Mouse (Mus musculus) heart, postnatal 25 days (tissue): ENCODE data around the gene Fhl3. TPM values are rescaled to one million over a fixed set of nuclear protein-coding genes. Genes with fewer than 3 reads are reported as not detected.
A peak's percentile ranks its signal among the peaks of the same experiment; 100 is the strongest.

Source experiments
- DNase-seq: peaks from one replicate; pipeline ENCODE4 v3.0.0; 2022; ENCODE audit warnings: low spot score
- intact Hi-C: fragments of 180-260 bp; cut with DNase I; formaldehyde crosslinking; loops from one replicate; pipeline ENCODE4 v1.15.1; 2025
- total RNA-seq, 2 experiments: library from RNA; stranded (reverse); gene quantifications; 2 replicates each; pipeline ENCODE4 v1.2.3; 2021

The Fhl3 gene
- total RNA-seq, 2 experiments from 2014 or later, result 12.7 to 14.2 TPM

DNA sequence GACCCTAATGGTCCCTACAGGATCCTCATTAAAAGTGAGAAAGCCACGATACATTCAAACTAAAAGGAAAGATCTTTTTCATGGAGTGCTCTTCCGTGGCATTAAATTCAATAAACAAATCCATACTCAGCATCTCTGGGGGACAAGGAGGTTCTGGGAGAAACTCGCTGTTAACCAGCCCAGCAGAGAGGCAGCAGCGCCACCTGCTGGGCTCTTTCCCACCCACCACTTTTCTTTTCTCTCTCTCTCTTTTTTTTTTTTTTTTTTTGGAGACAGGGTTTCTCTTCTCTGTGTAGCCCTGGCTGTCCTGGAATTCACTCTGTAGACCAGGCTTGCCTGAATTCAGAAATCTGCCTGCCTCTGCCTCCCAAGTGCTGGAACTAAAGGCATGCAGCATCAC, 25.5 kb upstream of the Fhl3 start:
- intact Hi-C loops, result loop anchor here (1.0 to 5.0 kb wide), 3 partner anchors 447 to 718 kb away; no protein-coding TSS in a partner anchor
- DNase-seq, result no peak

DNA sequence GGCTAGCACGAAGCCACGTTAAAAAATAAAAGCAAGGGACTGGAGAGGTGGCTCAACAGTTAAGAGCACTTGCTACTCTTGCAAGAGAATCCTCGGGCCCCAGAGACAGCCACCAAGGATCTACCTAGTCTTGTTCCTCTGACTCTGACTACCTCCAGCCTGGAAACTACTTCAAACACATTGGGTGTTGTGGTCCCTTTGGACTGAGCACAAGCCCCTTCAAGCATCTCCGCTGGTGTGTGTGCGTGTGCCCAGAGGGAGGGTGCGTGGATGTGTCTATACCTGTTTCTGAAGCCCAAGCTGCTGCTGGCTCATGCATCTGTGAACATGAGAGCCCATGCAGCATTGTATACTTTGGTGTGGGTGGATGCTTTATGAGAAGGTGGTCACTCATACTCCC, 24.5 kb upstream of the Fhl3 start:
- DNase-seq, result no peak
- intact Hi-C loops, result loop anchor here (1.0 to 5.0 kb wide), 3 partner anchors 448 to 719 kb away; no protein-coding TSS in a partner anchor

DNA sequence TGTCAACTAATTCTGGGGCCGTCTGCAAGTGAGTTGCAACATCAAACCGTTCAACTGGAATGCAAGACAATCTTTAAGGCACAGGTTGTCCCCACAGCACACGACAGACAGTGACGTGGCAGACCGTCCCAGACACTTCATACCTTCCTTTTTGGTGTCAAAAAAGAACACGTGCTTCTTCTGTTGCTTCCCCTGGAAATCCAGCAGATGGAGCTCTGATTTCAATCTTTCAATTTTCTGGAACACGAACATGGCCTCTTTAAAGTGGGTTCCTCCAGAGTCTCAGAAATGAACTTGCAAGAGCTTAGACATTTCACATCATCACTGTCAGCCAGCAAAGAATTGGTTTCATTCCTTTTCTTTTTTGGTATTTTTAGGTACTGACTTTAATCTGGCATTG, 18.2 kb upstream of the Fhl3 start:
- intact Hi-C loops, result no loop called here
- no peak for DNase-seq

DNA sequence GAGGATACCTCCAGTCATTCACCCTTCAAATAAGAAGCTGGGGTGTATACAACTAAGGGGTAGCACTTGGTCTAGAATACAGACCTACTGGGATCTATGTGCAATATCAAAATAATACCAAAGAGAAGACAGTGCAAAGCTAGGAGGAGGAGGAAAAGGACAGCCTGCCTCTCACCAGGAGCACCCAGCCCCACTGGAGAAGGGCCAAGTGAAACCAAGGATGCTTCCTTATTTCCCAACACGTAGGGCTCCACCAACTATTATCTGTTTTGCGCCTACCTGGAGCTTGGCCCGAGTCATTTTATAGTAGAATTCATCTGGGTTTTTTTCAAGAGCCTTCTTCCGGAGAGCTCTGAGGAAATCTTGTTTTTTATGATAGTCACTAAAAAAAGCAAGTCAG, 17.0 kb upstream of the Fhl3 start:
- DNase-seq, result no peak
- intact Hi-C loops, result no loop called here

DNA sequence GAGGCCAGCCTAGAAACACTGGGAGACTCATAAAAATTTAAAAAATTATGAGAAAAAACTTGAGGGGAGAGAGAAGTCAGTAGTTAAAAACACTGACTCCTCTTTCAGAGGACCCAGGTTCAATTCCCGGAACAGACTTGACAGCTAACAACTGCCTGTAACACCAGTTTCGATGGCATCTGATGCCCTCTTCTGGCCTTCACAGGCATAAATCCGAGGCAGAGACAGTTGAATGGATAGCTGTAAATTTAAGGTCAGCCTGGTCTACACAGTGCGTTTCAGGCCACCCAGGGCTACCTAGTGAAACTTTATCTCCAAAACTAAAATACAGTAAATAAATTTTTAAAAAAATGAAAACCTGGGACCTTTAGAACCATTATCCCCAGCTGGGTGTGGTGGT, 15.5 kb upstream of the Fhl3 start:
- intact Hi-C loops, result loop anchor here (2.0 kb wide), 1 partner anchor 26 kb away; no protein-coding TSS in a partner anchor
- DNase-seq, result no peak

DNA sequence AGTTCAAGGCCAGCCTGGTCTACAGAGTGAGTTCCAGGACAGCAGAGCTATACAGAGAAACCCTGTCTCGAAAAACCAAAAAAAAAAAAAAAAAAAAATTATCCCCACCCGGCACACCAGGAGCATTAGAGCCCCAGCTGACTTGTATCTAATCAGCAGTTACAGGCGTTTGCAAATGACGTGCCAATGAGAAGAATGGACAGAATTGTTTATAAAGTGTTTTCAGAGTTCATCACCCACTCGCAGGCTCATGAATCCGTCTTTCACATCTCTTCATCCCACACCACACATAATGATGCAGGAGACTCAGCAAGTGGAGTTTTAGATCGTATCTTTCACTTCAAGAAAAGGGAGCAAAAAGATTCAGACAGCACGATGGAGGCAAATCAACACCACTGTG, 15.0 kb upstream of the Fhl3 start:
- DNase-seq, result no peak
- intact Hi-C loops, result loop anchor here (2.0 kb wide), 1 partner anchor 25 kb away; no protein-coding TSS in a partner anchor

DNA sequence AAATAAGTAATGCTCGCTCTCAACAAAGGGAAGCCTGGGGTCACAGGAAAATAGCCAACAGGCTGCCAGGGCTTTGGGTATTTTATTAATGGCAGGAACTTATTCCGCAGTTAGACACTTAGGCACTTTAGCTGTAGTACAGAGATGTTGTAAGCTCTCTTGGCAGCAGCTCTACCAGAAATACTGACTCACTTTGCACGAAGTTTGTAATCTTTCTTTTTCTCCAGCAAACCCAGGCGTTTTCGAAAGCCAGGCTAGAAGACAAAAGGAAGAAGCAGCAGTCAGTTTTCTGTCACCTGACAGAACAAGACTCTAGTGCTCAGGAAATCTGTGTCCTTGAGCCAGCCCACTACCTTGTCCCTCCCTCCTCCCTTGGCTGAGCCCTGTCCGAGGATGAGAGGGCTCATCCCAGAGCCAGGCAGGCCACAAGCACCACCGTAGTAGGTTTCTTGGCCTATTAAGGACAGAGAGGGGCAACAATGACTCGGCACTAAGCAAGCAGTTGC, 14.6 kb upstream of the Fhl3 start:
- no peak for DNase-seq
- intact Hi-C loops, result loop anchor here (2.0 kb wide), 1 partner anchor 25 kb away; no protein-coding TSS in a partner anchor

DNA sequence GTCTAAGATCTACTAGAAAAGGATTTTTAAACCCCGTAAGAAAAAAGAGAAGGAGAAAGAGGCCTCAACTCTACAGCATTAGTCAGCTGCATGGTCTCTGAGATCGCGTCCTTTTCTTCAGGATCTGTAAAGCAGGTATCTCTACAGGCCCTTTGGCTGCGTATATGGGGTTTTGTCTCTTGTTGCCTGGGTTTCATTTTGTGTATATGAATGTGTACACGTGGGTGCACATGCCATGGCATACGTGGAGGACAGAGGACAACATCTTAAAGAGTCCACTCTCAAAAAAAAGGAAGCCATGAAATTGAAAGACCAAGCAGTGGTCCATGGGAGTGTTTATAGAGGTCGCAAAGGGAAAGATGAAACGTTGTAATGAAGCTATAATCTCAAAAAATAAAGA, 9.0 kb upstream of the Fhl3 start:
- no peak for DNase-seq
- intact Hi-C loops, result no loop called here

DNA sequence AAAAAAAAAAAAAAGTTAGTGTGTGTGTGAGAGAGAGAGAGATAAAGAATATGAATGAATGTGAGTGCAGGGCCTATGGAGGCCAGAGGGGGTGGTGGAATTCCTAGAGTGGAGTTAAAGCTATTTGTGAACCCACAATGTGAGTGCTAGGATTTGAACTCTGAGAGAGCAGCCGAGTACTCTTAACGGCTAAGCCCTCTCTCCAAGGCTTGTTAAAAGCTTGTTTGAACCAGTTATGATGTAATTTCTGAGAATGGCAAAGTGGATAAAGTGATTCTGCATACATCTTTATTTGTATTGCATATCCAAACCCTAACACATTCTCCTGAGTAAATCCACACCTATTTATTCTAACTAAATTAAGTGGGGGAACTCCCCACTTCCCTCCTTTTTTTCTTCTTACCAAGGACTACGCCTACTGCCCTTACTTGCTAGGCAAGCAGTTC, 8.1 kb upstream of the Fhl3 start:
- intact Hi-C loops, result no loop called here
- no peak for DNase-seq

DNA sequence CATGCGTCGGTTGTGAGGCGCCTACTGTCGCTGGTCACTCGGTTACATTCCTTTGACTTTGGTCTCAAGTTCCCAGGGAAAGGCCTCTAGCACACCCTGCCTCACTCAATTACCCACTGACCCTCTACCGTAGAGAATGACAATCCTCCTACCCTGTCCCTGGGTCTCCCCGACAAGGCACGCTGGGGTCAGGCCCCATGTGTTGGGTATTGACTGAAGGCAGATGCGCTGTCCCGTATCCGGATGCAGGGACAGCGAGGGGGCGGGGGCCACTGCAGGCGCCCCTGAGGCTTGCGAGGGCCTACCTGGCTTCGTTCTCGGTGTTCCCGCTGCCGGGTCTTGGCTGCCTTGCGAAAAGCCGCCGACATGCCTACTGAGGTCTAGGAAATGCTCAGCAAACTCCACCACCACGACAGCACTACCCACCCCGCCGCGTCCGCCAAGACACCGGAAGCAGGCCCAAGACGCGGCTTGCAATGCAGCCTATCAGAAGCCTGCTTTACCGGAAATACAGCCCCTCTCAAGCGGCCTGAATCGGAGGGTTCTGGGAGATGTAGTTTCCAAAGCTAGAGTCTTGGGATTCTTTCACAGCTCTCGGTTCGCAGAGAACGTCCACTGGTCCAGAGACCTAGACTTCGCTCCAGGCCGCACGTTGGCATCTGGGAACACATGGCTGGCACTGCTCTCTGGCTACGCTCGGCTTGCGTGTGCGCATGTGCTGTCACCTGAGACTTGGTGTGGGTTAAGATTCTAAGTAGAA, 7.2 kb upstream of the Fhl3 start, which contains the start of gene Utp11:
Gene Utp11, minus strand, starts transcription at position 466 of the 760 bp plus-strand sequence.
- peak; percentile 77 for DNase-seq
- intact Hi-C loops, result no loop called here

DNA sequence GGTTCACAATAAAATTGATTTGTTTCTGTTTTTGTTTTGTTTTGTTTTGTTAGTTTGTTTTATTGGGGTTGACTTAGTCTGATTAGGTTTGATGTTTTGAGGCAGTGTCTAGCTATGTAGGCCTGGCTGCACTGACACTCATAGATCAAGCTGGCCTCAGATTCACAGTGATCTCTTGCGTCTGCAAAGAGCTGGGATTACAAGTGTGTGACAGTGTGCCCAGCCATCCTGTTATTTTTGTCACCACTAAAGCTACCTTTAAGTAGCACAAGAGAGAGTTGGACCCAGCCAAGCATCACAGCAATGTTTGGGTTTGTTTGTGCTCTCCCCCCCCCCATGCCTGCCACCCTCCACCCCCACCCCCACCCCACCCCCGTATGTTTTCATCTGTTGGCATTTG, 5.9 kb upstream of the Fhl3 start:
- DNase-seq, result no peak
- intact Hi-C loops, result no loop called here

DNA sequence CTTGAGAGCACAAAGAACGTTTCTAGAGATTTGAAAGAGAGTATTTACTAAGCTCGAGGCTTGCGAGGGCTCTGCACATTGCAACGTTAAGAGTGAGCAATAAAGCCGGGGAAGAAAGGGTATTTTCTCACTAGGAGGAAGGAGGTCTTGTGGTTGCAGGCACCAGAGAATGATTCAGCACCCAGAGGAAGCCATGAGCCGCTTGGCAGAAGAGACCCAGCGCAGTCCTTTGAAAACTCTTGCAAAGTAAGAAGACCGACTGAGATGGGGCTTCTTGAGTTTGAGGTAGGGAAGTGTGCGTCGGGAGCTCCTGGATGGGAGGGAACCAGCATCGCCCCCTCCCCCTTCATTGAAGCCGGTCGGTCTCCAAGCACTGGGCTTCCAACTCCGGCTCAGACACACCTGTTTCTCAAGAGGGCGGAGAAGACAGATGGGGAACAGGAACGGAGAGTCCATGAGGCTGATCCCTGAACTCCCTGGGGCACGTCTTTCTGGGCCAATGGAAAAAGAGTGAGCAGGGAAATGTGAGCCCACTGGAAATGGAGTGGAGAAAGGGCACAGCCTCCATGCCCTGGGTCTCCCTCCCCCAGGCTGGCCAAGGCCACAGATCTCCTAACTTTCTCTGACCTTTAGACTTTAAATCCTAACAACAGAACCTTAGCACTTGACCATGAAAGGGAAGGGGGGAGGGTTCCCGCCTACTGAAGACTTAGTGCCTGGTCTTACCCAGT, 4.5 kb upstream of the Fhl3 start:
- intact Hi-C loops, result no loop called here

DNA sequence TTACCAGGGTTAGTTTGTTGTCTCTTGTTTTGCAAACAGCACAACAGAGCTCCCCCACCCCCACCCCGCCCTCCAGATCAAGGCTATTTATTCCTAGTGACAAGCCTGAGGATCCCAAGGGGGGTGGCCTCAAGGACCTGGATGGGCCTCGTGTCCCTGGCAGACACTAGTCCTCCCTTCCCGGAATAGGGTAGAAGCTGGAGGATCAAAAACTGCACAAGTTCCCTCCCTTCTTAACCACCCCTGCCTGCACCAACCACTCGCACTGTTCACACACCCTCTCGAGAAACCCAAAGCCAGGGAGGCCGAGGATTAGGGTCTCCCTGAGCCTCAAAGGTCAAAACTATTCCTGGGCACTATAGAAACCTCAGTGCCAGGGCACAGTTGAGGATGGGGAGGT, 710 bp upstream of the Fhl3 start:
- no peak for DNase-seq
- intact Hi-C loops, result no loop called here

More for the DNA sequence above, 4.5 kb upstream of the Fhl3 start:
- no peak for DNase-seq

DNA sequence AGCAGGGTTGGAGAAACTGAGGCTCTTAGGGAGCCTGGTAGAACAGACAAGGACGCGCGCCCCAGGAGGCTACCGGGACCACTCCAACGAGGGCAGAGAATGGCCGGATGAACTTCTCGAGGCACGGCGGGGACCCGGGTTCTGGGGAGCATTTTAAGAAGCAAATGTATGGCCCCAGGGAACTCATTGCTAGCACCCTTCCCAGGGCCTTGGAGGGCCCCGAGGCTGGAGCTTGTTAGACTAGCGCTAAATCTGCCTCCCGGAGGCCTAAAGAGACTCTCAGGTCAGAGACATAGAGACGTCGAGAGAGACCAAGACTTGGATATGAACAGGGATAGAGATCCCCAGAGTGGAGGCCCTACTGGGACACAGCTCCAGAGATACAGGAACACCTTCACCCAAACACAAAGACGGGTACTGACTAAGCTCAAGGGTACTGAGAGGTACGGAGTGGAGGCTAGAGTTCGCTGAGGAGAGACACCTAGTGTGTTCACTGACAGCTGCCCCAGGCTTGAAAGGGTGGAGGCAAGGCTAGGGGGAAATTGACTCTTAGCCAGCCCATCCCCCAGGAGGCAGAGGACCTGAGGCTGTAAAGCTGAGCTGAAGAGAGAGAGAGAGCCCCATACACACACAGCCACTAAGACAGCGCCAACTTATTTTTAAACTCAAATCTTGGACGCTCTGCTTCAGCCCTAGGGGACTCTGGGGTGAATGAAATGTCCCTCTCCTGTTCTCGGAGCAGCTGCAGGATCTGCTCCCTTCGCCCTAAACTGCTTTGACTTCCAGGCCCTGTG, 748 bp downstream of the Fhl3 start:
- intact Hi-C loops, result no loop called here
- DNase-seq, result no peak

DNA sequence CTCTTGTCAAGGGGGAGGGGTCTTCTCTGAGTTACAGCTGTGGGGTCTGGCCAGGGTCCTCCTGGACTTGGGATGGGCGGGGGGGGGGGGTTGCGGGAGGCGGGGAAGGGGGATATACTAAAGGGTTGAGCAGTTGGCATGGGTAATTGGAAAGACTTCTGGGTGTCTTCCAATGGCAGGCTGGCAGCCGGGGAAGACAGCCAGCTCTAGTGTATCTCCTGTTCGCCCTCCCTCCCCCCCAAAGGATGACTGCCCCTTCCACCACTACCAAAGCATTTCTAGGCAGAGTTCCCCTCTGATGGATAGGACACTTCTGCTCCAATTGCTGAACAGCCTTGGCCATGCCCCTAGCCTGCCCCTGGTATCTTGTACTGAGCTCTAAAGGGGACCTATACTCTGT, 1.4 kb downstream of the Fhl3 start:
- no peak for DNase-seq
- intact Hi-C loops, result no loop called here

DNA sequence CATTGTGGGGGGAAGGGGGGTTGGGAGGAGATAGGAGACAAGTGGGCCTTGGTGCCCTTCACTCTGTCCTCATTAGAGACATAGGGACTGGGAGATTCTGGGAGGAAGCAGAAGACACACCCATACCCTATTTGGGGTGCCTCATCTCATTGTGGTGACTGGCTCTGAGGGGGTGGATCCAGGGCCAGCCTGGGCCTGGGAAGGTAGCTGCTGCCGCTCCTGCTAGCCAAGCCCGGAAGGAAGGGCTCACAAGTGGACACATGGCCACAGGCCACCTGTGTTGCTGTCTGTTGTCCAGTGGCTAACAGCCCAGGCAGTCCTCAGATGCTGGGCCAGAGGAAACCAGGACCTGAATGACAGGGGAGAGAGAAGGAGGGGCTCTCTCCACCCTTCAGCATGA, 2.9 kb downstream of the Fhl3 start:
- peak; percentile 6 for DNase-seq
- intact Hi-C loops, result no loop called here

DNA sequence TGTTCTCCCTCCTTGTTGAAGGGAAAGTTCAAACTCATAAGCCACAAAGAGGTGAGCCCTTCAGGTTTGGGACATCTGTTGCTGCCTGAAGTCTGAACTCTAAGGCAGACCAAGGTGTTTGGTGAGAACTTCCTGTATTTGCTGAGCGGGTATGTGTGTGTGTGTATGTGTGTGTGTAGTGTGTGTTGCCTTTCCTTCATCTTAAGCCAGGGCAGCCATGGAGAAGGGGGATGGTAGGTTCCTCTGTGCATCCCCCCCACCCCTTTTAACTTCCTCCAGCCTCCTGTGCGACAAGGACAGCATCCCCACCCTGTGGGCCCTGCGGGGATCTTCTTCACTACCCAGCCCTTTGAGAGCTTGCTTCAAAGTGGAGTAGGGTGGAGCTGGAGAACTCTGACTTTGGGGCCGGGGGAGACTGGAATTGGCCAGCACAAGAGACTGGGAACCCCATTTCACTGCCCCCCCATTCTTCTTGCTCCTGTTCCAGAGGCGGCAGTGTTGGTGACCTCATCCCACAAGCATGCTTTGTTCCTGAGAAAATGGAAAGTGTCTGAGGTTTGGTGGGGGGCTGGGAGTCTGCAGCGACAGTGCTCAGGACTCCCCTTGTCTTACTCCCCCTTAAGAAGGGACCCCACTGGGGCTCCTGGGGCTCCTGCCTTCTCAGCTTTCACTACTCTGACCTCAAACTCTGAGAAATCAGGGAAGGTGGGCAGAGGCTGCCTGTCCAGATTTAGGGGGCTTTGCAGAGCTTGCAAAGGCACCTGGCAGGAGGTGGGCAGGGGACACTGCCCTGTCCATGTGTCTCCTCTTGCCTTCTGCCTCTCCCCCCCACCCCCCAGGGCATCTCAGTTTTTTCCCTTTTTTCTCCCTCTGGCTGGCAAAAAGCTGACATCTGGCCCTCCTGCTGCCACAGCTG, 3.6 kb downstream of the Fhl3 start:
- intact Hi-C loops, result no loop called here
- no peak for DNase-seq

DNA sequence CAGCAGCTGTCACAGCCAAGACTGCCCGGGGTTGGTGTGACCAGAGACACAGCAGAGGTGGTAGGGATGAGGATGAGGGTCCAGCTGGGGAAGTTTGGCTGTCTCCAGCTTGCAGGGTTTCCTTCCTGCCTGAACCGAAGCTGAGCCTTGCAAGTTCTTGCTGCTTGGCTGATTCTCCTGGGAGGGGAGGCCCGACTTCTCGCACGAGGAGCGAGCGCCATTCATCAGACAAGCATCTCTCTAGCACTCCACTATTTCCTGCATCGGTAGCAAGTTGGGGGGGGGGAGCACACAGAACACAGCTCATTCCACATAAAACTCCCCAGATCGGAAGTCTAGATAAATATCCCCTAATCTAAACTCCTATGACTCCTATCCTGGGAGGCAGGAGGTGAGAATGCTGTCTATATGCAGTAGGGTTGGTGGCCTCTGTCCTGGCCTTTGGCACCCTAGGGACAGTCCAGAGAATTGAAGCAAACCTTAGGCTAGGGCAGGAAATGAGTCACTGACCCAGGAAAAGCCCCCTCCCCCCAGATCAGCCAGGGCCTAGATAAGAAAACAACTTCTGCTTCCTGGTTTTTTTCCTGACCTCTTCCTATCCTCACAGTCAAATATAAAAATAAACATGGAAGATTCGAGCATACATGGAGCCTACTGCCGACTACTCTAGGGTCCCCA, 4.4 kb downstream of the Fhl3 start:
- intact Hi-C loops, result no loop called here
- peak; percentile 27 for DNase-seq
